Mouse (Mus musculus) testis, adult 2 months (tissue): ENCODE data around the gene H2-Q4. TPM values are rescaled to one million over a fixed set of nuclear protein-coding genes. Genes with fewer than 3 reads are reported as not detected.
"Not testable (repeated sequence)": the region's sequence is repeated elsewhere in the genome, so short reads cannot be mapped to it uniquely, and the experiment has no call there.

Experiments used
- H3K27ac ChIP-seq: fragments of 200-500 bp; 2 replicates; pipeline ENCODE4 v1.5.1; 2012; ENCODE audit warnings: low read depth, low read length; ENCODE audit not compliant: control insufficient read depth, insufficient read depth
- H3K27me3 ChIP-seq: fragments of 200-500 bp; 2 replicates; pipeline ENCODE4 v1.6.1; 2012; ENCODE audit warnings: mild to moderate bottlenecking, low read length, moderate library complexity; ENCODE audit not compliant: control insufficient read depth, insufficient read depth
- H3K36me3 ChIP-seq: fragments of 200-500 bp; 2 replicates; pipeline ENCODE4 v1.6.1; 2012; ENCODE audit warnings: mild to moderate bottlenecking, low read length; ENCODE audit not compliant: control insufficient read depth, insufficient read depth
- H3K4me1 ChIP-seq: fragments of 200-500 bp; 2 replicates; pipeline ENCODE4 v1.6.1; 2012; ENCODE audit warnings: low read length; ENCODE audit not compliant: control insufficient read depth, insufficient read depth
- H3K4me3 ChIP-seq: fragments of 200-500 bp; 2 replicates; pipeline ENCODE4 v1.5.1; 2012; ENCODE audit warnings: low read depth, mild to moderate bottlenecking, low read length, moderate library complexity, mixed read lengths; ENCODE audit not compliant: control insufficient read depth
- CTCF ChIP-seq: fragments of 200-500 bp; IDR thresholded peaks from 2 replicates; pipeline ENCODE4 v1.5.1; 2012; ENCODE audit warnings: low read depth, mild to moderate bottlenecking, inconsistent platforms, low read length, moderate library complexity; ENCODE audit not compliant: control insufficient read depth, insufficient read depth, insufficient replicate concordance
- polyA plus RNA-seq: library from polyadenylated mRNA; depleted of rRNA; stranded (reverse); fragments of >200 nt; gene quantifications from 2 replicates; pipeline ENCODE4 v1.2.3, GENCODE M21; 2012; rRNA removed

The H2-Q4 gene
- polyA plus RNA-seq, 1 experiment: 3.2 TPM

GRCm38 (mm10) chr17:35432167-35432566 is 52.8 kb downstream of the H2-Q4 start:
- not testable (repeated sequence) for H3K27ac ChIP-seq, H3K4me3 ChIP-seq, H3K36me3 ChIP-seq, H3K27me3 ChIP-seq, H3K4me1 ChIP-seq

- peak; percentile 87 for TF ChIP-seq CTCF
- H3K36me3 ChIP-seq, H3K27me3 ChIP-seq, H3K27ac ChIP-seq, H3K4me1 ChIP-seq, H3K4me3 ChIP-seq: not testable (repeated sequence)
Observed at GRCm38 (mm10) chr17:35434836-35435235, 55.4 kb downstream of the H2-Q4 start.

Other genes with a start within 250 kb of the H2-Q4 start
- 0.41 and 0.48 TPM in 2 replicates for gene Apom, start 247.6 kb upstream of the H2-Q4 start, polyA plus RNA-seq
- 709 and 791 TPM in 2 replicates for gene Bag6, start 244.4 kb upstream of the H2-Q4 start, polyA plus RNA-seq
- 515 and 563 TPM in 2 replicates for gene Prrc2a, start 214.7 kb upstream of the H2-Q4 start, polyA plus RNA-seq
- gene Aif1, start 203.5 kb upstream of the H2-Q4 start, polyA plus RNA-seq: 435 and 444 TPM in 2 replicates
- gene Lst1, start 191.2 kb upstream of the H2-Q4 start, polyA plus RNA-seq: 0.65 and 1.3 TPM in 2 replicates
- 0.86 and 0.87 TPM in 2 replicates for gene Ltb, start 185.2 kb upstream of the H2-Q4 start, polyA plus RNA-seq
- 0.07 TPM in 1 of 2 replicates, not detected in the other for gene Tnf, start 177.6 kb upstream of the H2-Q4 start, polyA plus RNA-seq
- gene Lta, start 174.3 kb upstream of the H2-Q4 start, polyA plus RNA-seq: 0.07 TPM in 1 of 2 replicates, not detected in the other
- gene Gm16181, start 158.8 kb upstream of the H2-Q4 start, polyA plus RNA-seq: not detected in 2 replicates
- 10.4 and 11.7 TPM in 2 replicates for gene Atp6v1g2, start 146.0 kb upstream of the H2-Q4 start, polyA plus RNA-seq
- gene Nfkbil1, start 143.8 kb upstream of the H2-Q4 start, polyA plus RNA-seq: 27.9 and 30.2 TPM in 2 replicates
- 125 and 129 TPM in 2 replicates for gene Ddx39b, start 137.9 kb upstream of the H2-Q4 start, polyA plus RNA-seq
- 29.6 and 31.4 TPM in 2 replicates for gene H2-D1, start 116.9 kb upstream of the H2-Q4 start, polyA plus RNA-seq
- gene H2-Q1, start 59.2 kb upstream of the H2-Q4 start, polyA plus RNA-seq: not detected in 2 replicates
- 0.53 and 0.90 TPM in 2 replicates for gene H2-Q2, start 37.4 kb upstream of the H2-Q4 start, polyA plus RNA-seq
- gene H2-Q6, start 45.2 kb downstream of the H2-Q4 start, polyA plus RNA-seq: 1.6 and 1.8 TPM in 2 replicates
- 4.9 and 5.2 TPM in 2 replicates for gene H2-Q7, start 59.5 kb downstream of the H2-Q4 start, polyA plus RNA-seq
- 0.19 and 0.33 TPM in 2 replicates for gene H2-Q10, start 90.5 kb downstream of the H2-Q4 start, polyA plus RNA-seq
- gene Pou5f1, start 126.4 kb downstream of the H2-Q4 start, polyA plus RNA-seq: 9.6 and 11.1 TPM in 2 replicates
- 2.5 and 2.6 TPM in 2 replicates for gene Tcf19, start 137.2 kb downstream of the H2-Q4 start, polyA plus RNA-seq
- 294 and 295 TPM in 2 replicates for gene Cchcr1, start 137.5 kb downstream of the H2-Q4 start, polyA plus RNA-seq
- 2.5 and 3.6 TPM in 2 replicates for gene Psors1c2, start 153.6 kb downstream of the H2-Q4 start, polyA plus RNA-seq
- gene Cdsn, start 172.5 kb downstream of the H2-Q4 start, polyA plus RNA-seq: 8.7 and 9.5 TPM in 2 replicates
- 1.8 TPM in 1 of 2 replicates, not detected in the other for gene 2300002M23Rik, start 187.8 kb downstream of the H2-Q4 start, polyA plus RNA-seq
- not detected in 2 replicates for gene Sfta2, start 221.9 kb downstream of the H2-Q4 start, polyA plus RNA-seq
- gene Gm9573, start 247.0 kb downstream of the H2-Q4 start, polyA plus RNA-seq: 0.36 TPM in 1 of 2 replicates, not detected in the other